Mouse (Mus musculus) layer of hippocampus, adult 18-20 months (tissue): ENCODE data around the gene Panx1. TPM values are rescaled to one million over a fixed set of nuclear protein-coding genes. Genes with fewer than 3 reads are reported as not detected.

Experiments used
- DNase-seq, 2 experiments: peaks; one replicate each; pipeline ENCODE4 v3.0.0; 2022; ENCODE audit warnings: low spot score in 2 of 2
- total RNA-seq, 2 experiments: library from RNA; stranded (reverse); gene quantifications; 2 replicates each; pipeline ENCODE4 v1.2.3; 2021

Panx1 gene
- total RNA-seq, 2 experiments from 2014 or later: 26.3 to 27.0 TPM

DNA sequence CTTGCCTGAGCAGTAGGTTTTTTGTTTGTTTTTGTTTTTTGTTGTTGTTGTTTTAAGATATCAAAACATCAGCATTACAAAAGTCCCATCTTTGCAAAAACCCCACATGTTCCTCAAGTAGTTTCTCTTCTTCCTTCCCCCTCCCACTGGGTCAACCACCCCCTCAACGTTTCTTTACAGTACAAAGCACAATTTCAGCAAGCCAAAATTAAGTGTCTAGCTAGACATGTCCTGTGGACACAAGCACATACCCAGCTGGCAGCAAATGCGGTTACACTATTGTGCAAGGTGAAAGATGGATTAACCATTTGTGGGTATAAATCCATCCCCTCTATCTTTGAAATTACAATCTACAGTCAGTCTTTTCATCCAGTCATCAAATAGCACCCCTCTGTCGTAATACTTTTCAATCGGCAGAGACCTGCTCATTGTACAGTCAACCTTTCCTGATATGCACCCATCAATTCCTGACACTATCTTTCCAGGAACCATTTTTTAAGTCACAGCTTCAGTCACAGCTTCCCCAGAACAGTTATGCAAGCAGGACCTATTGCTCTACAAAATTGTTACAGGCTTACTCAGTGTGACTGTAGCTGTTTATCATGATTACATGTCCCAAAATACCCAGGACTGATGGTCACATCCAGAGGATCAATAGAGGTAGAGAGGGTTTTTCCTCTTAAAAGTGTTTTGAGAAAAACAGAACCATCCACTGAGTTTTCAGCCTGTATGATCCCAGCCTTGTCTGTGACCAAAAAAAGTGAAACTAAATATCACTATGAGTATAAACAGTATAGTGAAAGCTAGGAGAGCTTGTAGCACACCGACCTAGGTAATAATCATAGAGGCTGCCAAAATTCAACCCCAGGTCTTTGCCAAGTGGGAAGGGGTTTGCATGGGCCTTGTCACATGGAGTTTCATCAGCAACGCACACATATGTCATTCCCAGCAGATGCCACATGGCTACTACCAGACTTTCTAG is 70.7 kb downstream of the Panx1 start:
- DNase-seq: no peak

DNA sequence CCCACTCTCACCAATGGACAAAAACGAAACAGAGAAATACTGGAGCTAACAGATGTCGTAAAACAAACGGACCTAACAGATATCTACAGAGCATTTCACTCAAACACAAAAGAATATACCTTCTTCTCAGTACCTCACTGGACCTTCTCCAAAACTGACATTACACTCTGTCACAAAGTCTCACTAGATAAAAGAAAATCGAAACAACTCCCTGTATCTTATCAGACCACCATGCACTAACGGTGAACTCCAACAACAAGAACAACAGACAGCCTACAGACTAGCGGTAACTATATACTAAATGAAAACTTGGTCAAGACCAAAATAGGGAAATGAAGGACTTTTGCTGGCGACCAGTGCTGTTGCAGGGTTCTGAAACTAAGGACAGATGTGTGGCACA is 71.5 kb downstream of the Panx1 start:
- DNase-seq: no peak

DNA sequence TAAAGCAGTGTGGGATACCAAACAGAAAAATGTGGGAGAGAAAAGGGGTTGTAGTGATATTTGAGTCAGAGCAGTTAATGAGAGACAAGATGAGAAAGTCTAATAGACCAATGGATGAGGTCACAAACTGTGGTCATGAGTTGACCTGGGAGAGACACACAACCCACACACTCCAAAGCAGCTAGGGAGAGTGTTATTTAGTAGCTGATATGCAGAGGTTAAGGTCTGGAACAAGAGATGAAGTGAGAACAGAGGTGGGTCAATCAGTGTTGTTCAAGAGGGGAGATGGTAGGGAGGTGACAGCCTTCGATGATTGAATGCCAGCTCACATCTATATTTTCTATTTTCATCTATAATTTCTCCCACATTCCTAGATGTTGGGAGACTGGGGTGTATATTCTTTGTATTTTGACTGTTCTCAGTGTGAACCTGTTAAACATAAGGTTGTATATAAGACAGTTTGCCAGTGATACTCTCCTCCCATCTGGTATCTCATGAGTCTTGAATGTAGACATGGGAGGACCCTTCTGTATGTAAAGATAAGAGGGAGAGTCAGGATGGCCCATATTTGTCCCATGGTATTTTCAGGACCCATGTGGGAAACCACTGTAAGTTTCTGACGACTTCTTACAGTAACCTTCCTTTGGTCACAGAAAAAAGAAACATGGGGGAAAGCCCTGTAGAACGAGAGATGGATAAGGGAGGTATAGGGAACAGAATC is 74.3 kb downstream of the Panx1 start:
- DNase-seq: no peak

DNA sequence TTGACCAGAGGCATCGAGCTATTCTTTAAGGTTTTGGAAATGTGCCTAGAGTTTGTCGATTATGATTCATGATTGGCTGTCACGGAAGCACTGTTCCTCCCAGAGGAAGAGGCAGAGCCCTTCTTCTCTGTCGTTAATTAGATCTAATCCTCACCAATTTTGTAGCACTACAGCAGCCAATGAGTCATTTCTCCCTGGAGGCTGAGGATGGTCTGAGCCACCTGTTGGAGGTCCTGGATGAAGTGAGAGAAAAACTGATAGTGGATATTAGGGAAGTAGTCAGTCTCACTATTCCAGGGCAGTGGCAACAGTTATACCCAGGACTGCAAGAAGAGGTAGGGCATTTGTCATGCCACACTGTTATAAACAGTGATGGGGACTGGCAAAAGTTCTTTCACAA is 75.1 kb downstream of the Panx1 start:
- no peak for DNase-seq

DNA sequence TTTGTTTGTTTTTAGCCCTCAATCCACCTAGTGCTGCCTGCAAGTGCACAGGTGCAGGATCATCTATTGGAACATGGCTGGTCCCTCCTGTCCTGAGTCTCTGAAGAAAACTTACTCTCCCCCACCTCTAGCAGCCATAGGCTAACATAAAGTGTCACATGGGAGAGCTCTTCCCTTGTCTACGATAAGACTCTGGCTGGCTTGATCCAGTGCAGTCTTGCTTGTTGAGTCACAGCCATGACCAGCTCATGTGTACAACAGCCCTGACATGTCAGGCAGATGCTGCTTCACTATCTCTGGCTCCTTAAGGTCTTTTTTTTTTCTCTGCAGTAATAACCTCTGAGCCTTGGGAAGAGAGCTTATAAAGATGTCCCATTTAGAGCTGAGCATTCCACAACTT is 77.7 kb downstream of the Panx1 start:
- DNase-seq: no peak

DNA sequence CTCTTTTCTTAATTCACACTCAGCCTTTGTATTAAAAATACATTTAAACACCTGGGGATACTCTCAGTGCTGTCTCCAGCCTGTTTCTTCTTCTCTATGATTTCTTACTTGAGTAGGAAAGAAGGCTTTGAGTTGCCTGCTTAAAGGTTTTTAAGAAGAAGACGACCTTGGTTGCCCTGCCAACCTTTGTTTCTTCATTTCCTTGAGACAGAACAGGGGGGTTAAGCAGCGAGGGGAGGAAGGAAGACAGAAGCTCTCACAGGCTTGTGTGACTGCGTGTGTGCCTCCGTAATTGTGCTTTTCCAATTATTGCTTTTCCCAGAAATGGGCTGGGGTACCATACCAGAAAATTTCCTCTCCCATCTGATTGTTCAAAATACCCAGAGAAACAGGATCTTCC is 78.5 kb downstream of the Panx1 start:
- DNase-seq: no peak

DNA sequence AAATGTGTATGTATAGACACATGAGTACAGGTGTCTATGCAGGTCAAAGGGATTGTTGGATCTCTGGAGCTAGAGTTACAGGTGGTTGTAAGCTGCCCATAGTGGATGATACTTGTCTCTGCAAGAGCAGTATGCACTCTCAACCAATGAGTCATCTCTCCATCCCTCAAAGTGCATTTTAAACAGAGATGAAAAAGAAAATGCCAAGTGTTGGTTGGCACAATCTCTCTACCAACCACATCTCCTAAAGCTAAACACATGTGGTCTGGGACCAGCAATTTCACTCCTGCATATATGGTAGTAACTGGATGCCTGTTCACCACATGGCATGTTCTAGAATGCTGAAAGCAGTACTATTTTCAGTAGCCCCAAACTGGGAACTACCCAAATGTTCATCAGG is 79.9 kb downstream of the Panx1 start:
- no peak for DNase-seq

DNA sequence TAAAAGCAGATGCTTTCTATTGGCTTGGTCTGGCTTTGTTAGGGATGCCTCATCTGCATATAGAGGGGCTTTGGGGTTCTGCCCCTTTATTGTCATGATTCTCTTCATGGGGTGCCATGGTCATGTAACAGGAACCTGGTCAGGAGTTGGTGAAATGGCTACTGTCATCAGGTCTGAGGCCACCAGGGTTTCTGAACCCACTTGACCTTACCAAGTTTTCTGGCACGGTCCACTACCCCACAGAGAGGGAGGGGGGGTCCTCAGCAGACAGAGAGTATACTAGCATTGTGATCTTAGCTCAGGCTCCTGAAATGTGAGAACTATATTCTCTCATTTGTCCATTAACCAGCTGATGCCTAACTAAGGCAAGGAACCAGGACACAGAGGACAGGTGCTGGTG is 82.5 kb downstream of the Panx1 start:
- DNase-seq: no peak

DNA sequence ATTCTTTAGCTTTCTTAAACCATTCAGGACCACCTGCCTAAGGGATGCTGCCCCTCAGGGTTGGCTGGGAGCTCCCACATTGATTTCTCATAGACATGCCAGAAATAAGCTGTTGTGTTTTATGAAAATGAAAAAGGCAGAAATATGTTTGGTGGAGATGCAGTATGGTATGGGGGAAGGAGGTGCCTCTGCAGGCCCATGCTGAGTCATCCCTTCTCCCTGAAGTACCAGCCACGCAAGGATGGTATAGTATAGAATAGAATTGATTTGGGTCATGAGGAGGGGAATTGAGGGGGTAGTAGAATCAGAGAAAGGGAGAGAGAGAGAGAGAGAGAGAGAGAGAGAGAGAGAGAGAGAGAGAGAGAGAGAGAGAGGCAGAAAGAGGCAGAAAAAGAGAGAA is 90.6 kb downstream of the Panx1 start:
- no peak for DNase-seq

Other genes starting within 250 kb of the Panx1 start
- gene Gpr83, start 185.3 kb downstream of the Panx1 start, total RNA-seq: 10 to 100 TPM; 13.5 to 16.2 TPM
- gene Izumo1r, start 141.5 kb downstream of the Panx1 start, total RNA-seq: not detected
- gene Hephl1, start 66.6 kb upstream of the Panx1 start, total RNA-seq: not detected
- 1 to 10 TPM; 6.4 TPM for gene Vstm5, start 193.6 kb upstream of the Panx1 start, total RNA-seq
- gene Med17, start 234.5 kb upstream of the Panx1 start, total RNA-seq: 10 to 100 TPM; 35.7 to 40.0 TPM